Mouse (Mus musculus): ENCODE results near the gene Rnf115. TPM values are rescaled to one million over a fixed set of nuclear protein-coding genes. Genes with fewer than 3 reads are reported as not detected.

Gene Rnf115
- polyA plus RNA-seq, 1 experiment: 11.3 TPM

- Histone ChIP-seq H3K4me1 (ENCODE audit: control insufficient read depth, insufficient read depth, insufficient read length) (no peaks in the 10 kb centered on the region; the same call in 1 of the 2 replicates), H3K27me3 (ENCODE audit: control insufficient read depth, insufficient read depth, low read length) (no peaks in the 10 kb centered on the region), H3K36me3 (ENCODE audit: control insufficient read depth, insufficient read depth, low read length) (peaks cover 3% of the 10 kb centered on the region; the same call in 1 of the 2 replicates), H3K27ac (ENCODE audit: insufficient read depth, low read length) (no peak overlapping the region), H3K4me3 (ENCODE audit: extremely low read depth, insufficient read depth, insufficient read length) (no peak overlapping the region)
- no peak for TF ChIP-seq CTCF (IDR thresholded peaks at IDR 0.05; ENCODE audit: extremely low read depth, insufficient read depth, insufficient read length, insufficient replicate concordance)
- TF ChIP-seq POLR2A (IDR thresholded peaks at IDR 0.05; ENCODE audit: low read depth, low read length): no peak
- 51% methylated on average over 4 of the region's 4 CpGs for WGBS
- DNase-seq (ENCODE audit: low read depth in 1 of 2, low spot score in 2 of 2): no peak
Observed at GRCm38 (mm10) chr3:96759695-96760094, 32.2 kb downstream of the Rnf115 start.

GRCm38 (mm10) chr3:96764528-96764927 lies 37.1 kb downstream of the Rnf115 start:
- TF ChIP-seq CTCF (IDR thresholded peaks at IDR 0.05; ENCODE audit: extremely low read depth, insufficient read depth, insufficient read length, insufficient replicate concordance): no peak
- no peak for TF ChIP-seq POLR2A (IDR thresholded peaks at IDR 0.05; ENCODE audit: low read depth, low read length)
- Histone ChIP-seq H3K4me1 (ENCODE audit: control insufficient read depth, insufficient read depth, insufficient read length) (no peaks in the 10 kb centered on the region; the same call in 1 of the 2 replicates), H3K36me3 (ENCODE audit: control insufficient read depth, insufficient read depth, low read length) (no peaks in the 10 kb centered on the region), H3K4me3 (ENCODE audit: extremely low read depth, insufficient read depth, insufficient read length) (no peak overlapping the region), H3K27me3 (ENCODE audit: control insufficient read depth, insufficient read depth, low read length) (no peaks in the 10 kb centered on the region), H3K27ac (ENCODE audit: insufficient read depth, low read length) (no peak overlapping the region)
- WGBS: 24% methylated on average over 1 of the region's 1 CpGs
- no peak for DNase-seq (ENCODE audit: low read depth in 1 of 2, low spot score in 2 of 2)

DNA sequence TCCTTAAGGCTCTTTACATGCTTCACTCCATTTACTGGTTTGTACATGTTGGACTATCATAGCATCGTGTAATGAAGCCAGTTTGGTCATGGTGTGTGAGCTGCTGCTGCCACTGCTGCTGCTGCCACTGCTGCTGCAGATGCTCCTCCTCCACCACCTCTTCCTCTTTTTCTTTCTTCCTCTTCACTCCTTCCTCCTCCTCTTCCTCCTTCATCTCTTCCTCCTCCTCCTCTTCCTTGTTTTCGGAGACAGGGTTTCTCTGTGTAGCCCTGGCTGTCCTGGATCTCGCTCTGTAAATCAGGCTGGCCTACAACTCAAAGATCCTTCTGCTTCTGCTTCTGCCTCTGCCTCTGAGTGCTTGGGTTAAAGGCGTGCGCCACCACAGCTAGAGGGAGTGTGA lies 42.5 kb downstream of the Rnf115 start:
- Histone ChIP-seq H3K4me3 (ENCODE audit: extremely low read depth, insufficient read depth, insufficient read length) (no peak overlapping the region), H3K27ac (ENCODE audit: insufficient read depth, low read length) (no peak overlapping the region), H3K36me3 (ENCODE audit: control insufficient read depth, insufficient read depth, low read length) (0 out of 2 replicates have a peak, but pooled peaks cover 2% of the 10 kb centered on the region), H3K4me1 (ENCODE audit: control insufficient read depth, insufficient read depth, insufficient read length) (no peaks in the 10 kb centered on the region), H3K27me3 (ENCODE audit: control insufficient read depth, insufficient read depth, low read length) (no peaks in the 10 kb centered on the region)
- no peak for TF ChIP-seq CTCF (IDR thresholded peaks at IDR 0.05; ENCODE audit: extremely low read depth, insufficient read depth, insufficient read length, insufficient replicate concordance)
- no peak for TF ChIP-seq POLR2A (IDR thresholded peaks at IDR 0.05; ENCODE audit: low read depth, low read length)
- 51% methylated on average over 5 of the region's 5 CpGs for WGBS
- no peak for DNase-seq (ENCODE audit: low read depth in 1 of 2, low spot score in 2 of 2)

GRCm38 (mm10) chr3:96772949-96773348 lies 45.5 kb downstream of the Rnf115 start:
- no peak overlapping the region for H3K4me3 ChIP-seq (ENCODE audit: extremely low read depth, insufficient read depth, insufficient read length)
- no peak for DNase-seq (ENCODE audit: low read depth in 1 of 2, low spot score in 2 of 2)
- no peak overlapping the region for H3K27ac ChIP-seq (ENCODE audit: insufficient read depth, low read length)
- no peaks in the 10 kb centered on the region for H3K4me1 ChIP-seq (ENCODE audit: control insufficient read depth, insufficient read depth, insufficient read length)
- H3K27me3 ChIP-seq (ENCODE audit: control insufficient read depth, insufficient read depth, low read length): no peaks in the 10 kb centered on the region
- 78% methylated on average over 1 of the region's 1 CpGs for WGBS
- TF ChIP-seq POLR2A (IDR thresholded peaks at IDR 0.05; ENCODE audit: low read depth, low read length): no peak
- TF ChIP-seq CTCF (IDR thresholded peaks at IDR 0.05; ENCODE audit: extremely low read depth, insufficient read depth, insufficient read length, insufficient replicate concordance): no peak
- peaks cover 11% of the 10 kb centered on the region for H3K36me3 ChIP-seq (ENCODE audit: control insufficient read depth, insufficient read depth, low read length)

DNA sequence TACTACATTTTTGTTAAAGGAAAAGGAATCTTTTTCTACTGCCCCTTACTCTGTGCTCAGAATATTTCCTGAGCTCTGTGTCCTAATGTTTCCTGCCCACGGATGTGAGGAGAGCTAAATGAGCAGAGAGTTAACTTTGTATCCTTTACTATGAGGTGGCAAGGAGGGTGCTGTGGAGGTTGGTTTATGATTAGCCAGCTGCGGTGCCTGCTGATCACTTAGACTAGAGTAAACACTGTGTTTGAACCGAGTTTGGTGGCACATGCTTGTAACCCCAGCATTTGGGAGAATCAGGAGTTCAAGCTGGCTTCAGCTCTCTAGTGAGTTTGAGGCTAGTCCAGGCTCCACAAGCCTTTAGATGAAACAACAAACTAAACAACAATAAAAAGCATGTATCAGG lies 49.7 kb downstream of the Rnf115 start:
- Histone ChIP-seq H3K27me3 (ENCODE audit: control insufficient read depth, insufficient read depth, low read length) (no peaks in the 10 kb centered on the region), H3K27ac (ENCODE audit: insufficient read depth, low read length) (no peak overlapping the region), H3K4me1 (ENCODE audit: control insufficient read depth, insufficient read depth, insufficient read length) (no peaks in the 10 kb centered on the region; the same call in 1 of the 2 replicates), H3K36me3 (ENCODE audit: control insufficient read depth, insufficient read depth, low read length) (peaks cover 11% of the 10 kb centered on the region), H3K4me3 (ENCODE audit: extremely low read depth, insufficient read depth, insufficient read length) (no peak overlapping the region)
- no peak for TF ChIP-seq POLR2A (IDR thresholded peaks at IDR 0.05; ENCODE audit: low read depth, low read length)
- no peak for TF ChIP-seq CTCF (IDR thresholded peaks at IDR 0.05; ENCODE audit: extremely low read depth, insufficient read depth, insufficient read length, insufficient replicate concordance)
- no peak for DNase-seq (ENCODE audit: low read depth in 1 of 2, low spot score in 2 of 2)
- 79% methylated on average over 3 of the region's 3 CpGs for WGBS

- H3K4me1 ChIP-seq (ENCODE audit: control insufficient read depth, insufficient read depth, insufficient read length): no peaks in the 10 kb centered on the region; the same call in 1 of the 2 replicates
- WGBS: 95% methylated on average over 8 of the region's 8 CpGs
- H3K27me3 ChIP-seq (ENCODE audit: control insufficient read depth, insufficient read depth, low read length): no peaks in the 10 kb centered on the region
- no peak overlapping the region for H3K4me3 ChIP-seq (ENCODE audit: extremely low read depth, insufficient read depth, insufficient read length)
- H3K36me3 ChIP-seq (ENCODE audit: control insufficient read depth, insufficient read depth, low read length): peaks cover 18% of the 10 kb centered on the region
- DNase-seq (ENCODE audit: low read depth in 1 of 2, low spot score in 2 of 2): no peak
- no peak for TF ChIP-seq POLR2A (IDR thresholded peaks at IDR 0.05; ENCODE audit: low read depth, low read length)
- no peak for TF ChIP-seq CTCF (IDR thresholded peaks at IDR 0.05; ENCODE audit: extremely low read depth, insufficient read depth, insufficient read length, insufficient replicate concordance)
- H3K27ac ChIP-seq (ENCODE audit: insufficient read depth, low read length): no peak overlapping the region
Observed at GRCm38 (mm10) chr3:96782236-96782635, 54.8 kb downstream of the Rnf115 start.

DNA sequence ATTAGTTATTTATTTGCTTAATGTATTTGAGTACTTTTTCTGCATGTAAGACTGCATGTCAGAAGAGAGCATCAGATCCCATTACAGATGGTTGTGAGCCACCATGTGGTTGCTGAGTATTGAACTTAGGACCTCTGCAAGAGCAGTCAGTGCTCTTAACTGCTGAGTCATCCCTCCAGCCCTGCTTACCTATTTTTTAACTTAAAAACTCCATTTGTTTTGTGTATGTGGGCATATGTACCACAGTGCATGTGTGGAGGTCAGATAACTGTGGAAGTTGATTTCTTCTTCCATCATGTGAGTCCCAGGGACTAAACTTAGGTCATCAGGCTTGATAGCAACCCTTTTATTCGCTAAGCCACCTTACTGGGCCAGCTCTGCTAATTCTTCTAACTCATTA lies 60.3 kb downstream of the Rnf115 start:
- no peak overlapping the region for H3K27ac ChIP-seq (ENCODE audit: insufficient read depth, low read length)
- peaks cover 40% of the 10 kb centered on the region for H3K36me3 ChIP-seq (ENCODE audit: control insufficient read depth, insufficient read depth, low read length)
- DNase-seq (ENCODE audit: low read depth in 1 of 2, low spot score in 2 of 2): no peak
- no peaks in the 10 kb centered on the region for H3K4me1 ChIP-seq (ENCODE audit: control insufficient read depth, insufficient read depth, insufficient read length)
- no peak overlapping the region for H3K4me3 ChIP-seq (ENCODE audit: extremely low read depth, insufficient read depth, insufficient read length)
- WGBS: 88% methylated on average over 1 of the region's 1 CpGs
- no peak for TF ChIP-seq POLR2A (IDR thresholded peaks at IDR 0.05; ENCODE audit: low read depth, low read length)
- TF ChIP-seq CTCF (IDR thresholded peaks at IDR 0.05; ENCODE audit: extremely low read depth, insufficient read depth, insufficient read length, insufficient replicate concordance): no peak
- H3K27me3 ChIP-seq (ENCODE audit: control insufficient read depth, insufficient read depth, low read length): no peaks in the 10 kb centered on the region
